Mouse (Mus musculus) lung, embryonic 15.5 days (tissue): ENCODE measurements around the gene Tmc4. TPM values are rescaled to one million over a fixed set of nuclear protein-coding genes. Genes with fewer than 3 reads are reported as not detected.

Experiments used
- ATAC-seq: fragments of 200-750 bp; cut with Nextera tagmentation; 2 replicates; pipeline ENCODE4 v1.8.0; 2017; ENCODE audit warnings: moderate number of reproducible peaks, borderline replicate concordance; ENCODE audit not compliant: low FRiP score, low TSS enrichment; ENCODE audit errors: extremely low read depth
- H3K27ac ChIP-seq: fragments of 300-500 bp; sonication (generic); 2 replicates; pipeline ENCODE4 v1.5.1; 2015; ENCODE audit warnings: moderate library complexity, mild to moderate bottlenecking, inconsistent platforms
- H3K27me3 ChIP-seq: fragments of 300-500 bp; sonication (generic); 2 replicates; pipeline ENCODE4 v1.6.1; 2015; ENCODE audit warnings: inconsistent platforms
- H3K36me3 ChIP-seq: fragments of 300-500 bp; sonication (generic); 2 replicates; pipeline ENCODE4 v1.6.1; 2015; ENCODE audit warnings: inconsistent platforms
- H3K4me1 ChIP-seq: fragments of 300-500 bp; sonication (generic); 2 replicates; pipeline ENCODE4 v1.6.1; 2015; ENCODE audit warnings: inconsistent platforms
- H3K4me2 ChIP-seq: fragments of 300-500 bp; sonication (generic); 2 replicates; pipeline ENCODE4 v1.6.1; 2015; ENCODE audit warnings: inconsistent platforms, mild to moderate bottlenecking, moderate library complexity
- H3K4me3 ChIP-seq: fragments of 300-500 bp; sonication (generic); 2 replicates; pipeline ENCODE4 v1.5.1; 2015; ENCODE audit warnings: mild to moderate bottlenecking, inconsistent platforms
- H3K9ac ChIP-seq: fragments of 300-500 bp; sonication (generic); 2 replicates; pipeline ENCODE4 v1.6.1; 2015; ENCODE audit warnings: inconsistent platforms
- H3K9me3 ChIP-seq: fragments of 300-500 bp; sonication (generic); 2 replicates; pipeline ENCODE4 v1.6.1; 2016; ENCODE audit warnings: inconsistent platforms
- WGBS: fragments of 180-500 bp; shearing (Covaris S2); methylation state at CpG from one replicate; pipeline ENCODE4 v1.1.7; 2015; 5-methylcytosine and 5-hydroxymethylcytosine counted together
- polyA plus RNA-seq: library from polyadenylated mRNA; unstranded; fragments of >200 nt; fragmentation: Nextera tagmentation; extraction: Ambion mirVana; gene quantifications from 2 replicates; pipeline ENCODE4 v1.2.1, GENCODE M21; 2015

The Tmc4 gene
- polyA plus RNA-seq, 1 experiment from 2014 or later, result 25.5 TPM

- peak overlapping the region; percentile 83 for H3K4me2 ChIP-seq
- H3K9ac ChIP-seq, result peak overlapping the region; percentile 88
- peak overlapping the region; percentile 99; the same call in 1 of the 2 replicates for H3K27ac ChIP-seq
- H3K9me3 ChIP-seq, result no peaks in the 10 kb centered on the region
- no peak for ATAC-seq
- WGBS, result 17% methylated on average over 3 of the region's 3 CpGs
- peak overlapping the region; percentile 74 for H3K4me3 ChIP-seq
- H3K36me3 ChIP-seq, result peaks cover 13% of the 10 kb centered on the region
- peaks cover 22% of the 10 kb centered on the region for H3K4me1 ChIP-seq
- no peaks in the 10 kb centered on the region for H3K27me3 ChIP-seq
Observed at GRCm38 (mm10) chr7:3691919-3692318, 14.6 kb upstream of the Tmc4 start.

DNA sequence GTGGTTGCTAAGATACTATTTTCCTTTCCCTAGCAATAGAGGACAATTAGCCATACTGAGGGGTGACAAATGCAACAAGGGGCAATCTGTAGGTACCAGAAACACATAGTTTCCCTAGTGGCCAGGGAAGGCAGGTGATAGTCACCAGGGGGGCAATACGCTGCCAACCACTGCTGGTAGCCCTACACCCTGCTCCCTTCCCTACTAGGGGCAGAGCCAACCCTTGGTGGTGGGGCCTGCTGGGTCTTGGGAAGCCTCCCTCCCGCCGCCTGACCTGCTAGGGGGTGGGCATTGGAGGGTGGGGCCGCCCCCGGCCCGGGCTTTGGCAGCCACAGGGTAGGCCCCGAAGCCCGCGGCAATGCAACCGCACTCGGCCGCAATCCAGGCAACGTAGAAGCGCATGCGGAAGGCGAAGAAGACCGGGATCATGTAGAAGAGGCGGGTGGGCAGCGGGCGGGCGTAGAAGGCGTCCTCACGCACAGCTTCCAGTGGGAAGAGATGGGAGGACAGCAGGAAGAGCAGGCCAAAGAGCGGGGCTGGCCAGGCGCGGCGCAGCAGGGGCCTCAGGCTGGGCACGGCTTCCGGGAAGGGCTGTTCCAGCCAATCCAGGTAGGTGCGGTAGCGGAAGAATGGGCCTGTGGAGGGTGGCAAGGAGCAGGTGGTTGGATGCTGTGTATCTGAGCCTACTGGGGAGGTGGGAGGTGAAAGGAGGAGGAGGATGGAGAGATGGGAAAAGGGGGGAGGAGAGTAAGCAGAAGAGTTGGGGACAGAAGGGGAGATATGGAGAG is 8.2 kb upstream of the Tmc4 start:
- 80% methylated on average over 31 of the region's 31 CpGs for WGBS
- peaks cover 25% of the 10 kb centered on the region for H3K36me3 ChIP-seq
- no peaks in the 10 kb centered on the region for H3K4me1 ChIP-seq
- H3K4me3 ChIP-seq, result no peak overlapping the region
- no peak overlapping the region for H3K9ac ChIP-seq
- no peak for ATAC-seq
- no peak overlapping the region for H3K27ac ChIP-seq
- no peaks in the 10 kb centered on the region for H3K9me3 ChIP-seq
- H3K27me3 ChIP-seq, result no peaks in the 10 kb centered on the region
- no peak overlapping the region for H3K4me2 ChIP-seq

DNA sequence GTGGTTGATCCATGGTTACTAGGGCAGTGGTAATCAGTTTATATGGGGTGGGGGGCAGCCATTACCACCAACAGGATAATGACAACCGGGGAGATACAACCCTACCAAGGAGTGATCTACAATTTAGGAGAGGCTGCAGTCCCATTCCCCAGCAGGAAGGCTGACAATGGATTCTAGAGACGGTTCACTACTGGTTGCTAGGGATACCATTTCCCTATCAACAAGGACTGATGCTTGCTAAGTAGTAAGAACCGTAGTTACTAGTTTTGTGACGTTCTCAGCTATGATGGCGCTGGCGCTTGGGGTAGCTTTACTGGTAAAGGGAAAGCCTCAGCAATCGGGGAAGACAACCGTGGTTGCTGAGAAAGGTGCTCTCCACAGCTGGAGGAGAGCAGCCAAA is 7.3 kb upstream of the Tmc4 start:
- WGBS, result 87% methylated on average over 8 of the region's 8 CpGs
- Histone ChIP-seq H3K4me1 (no peaks in the 10 kb centered on the region), H3K4me3 (no peak overlapping the region), H3K9me3 (no peaks in the 10 kb centered on the region), H3K27ac (no peak overlapping the region), H3K36me3 (peaks cover 28% of the 10 kb centered on the region), H3K27me3 (no peaks in the 10 kb centered on the region), H3K9ac (no peak overlapping the region), H3K4me2 (no peak overlapping the region)
- no peak for ATAC-seq

DNA sequence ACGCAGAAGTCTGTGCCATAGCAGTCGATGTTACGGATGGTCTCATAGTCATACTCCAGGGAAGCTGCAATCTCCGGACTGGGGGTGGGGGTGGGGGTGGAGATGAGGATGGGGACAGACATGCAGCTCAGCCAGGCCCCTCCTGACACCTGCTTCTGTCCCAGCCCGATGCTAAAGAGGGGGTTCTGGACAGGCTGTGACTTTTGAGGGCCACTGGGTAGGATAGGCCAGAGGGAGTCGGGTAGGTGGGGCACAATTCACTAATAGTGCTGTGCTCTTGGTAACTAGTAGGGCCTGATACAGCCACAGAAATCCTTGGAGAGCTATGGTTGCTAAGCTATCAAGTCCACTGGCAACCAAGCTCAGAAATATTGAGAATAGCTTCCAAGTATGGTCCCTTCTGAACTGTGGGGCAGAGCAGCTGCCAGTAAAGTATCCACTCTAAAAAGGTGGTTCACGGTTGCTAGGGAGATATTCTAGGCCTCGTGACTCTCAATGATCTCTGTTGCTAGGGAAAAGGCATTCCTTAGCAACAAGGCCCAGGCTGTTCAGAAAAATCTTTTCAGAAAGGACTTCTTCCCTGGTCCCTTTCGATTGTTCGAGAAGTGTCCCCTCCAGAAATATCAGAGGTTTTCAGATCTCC is 6.7 kb upstream of the Tmc4 start:
- 72% methylated on average over 10 of the region's 10 CpGs for WGBS
- Histone ChIP-seq H3K4me3 (no peak overlapping the region), H3K36me3 (peaks cover 28% of the 10 kb centered on the region), H3K9me3 (no peaks in the 10 kb centered on the region), H3K27ac (no peak overlapping the region), H3K4me1 (no peaks in the 10 kb centered on the region), H3K4me2 (no peak overlapping the region), H3K27me3 (no peaks in the 10 kb centered on the region), H3K9ac (no peak overlapping the region)
- ATAC-seq, result no peak

- peak overlapping the region; percentile 43 for H3K4me2 ChIP-seq
- peak overlapping the region; percentile 30 for H3K4me3 ChIP-seq
Observed at GRCm38 (mm10) chr7:3676371-3676770, 982 bp downstream of the Tmc4 start.

DNA sequence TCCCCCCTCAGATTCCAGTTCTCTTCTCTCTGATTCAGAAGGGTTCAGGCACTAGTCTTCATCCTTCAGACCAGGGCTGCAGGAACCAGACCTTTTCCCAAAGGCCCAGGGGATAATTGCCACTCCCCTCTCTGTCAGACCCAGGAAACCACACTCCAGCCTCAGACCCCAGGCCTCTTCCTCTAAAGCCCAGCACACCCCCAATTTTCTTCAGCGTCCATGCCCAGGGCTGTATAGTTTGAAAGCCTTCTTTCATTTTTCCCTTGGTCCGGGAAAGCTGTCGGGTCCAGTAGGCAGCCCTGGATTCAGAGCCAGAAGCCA is 2.2 kb downstream of the Tmc4 start:
- H3K27me3 ChIP-seq, result no peaks in the 10 kb centered on the region
- WGBS, result 76% methylated on average over 3 of the region's 3 CpGs
- no peak overlapping the region for H3K4me2 ChIP-seq
- no peak overlapping the region for H3K4me3 ChIP-seq
- ATAC-seq, result no peak
- H3K9ac ChIP-seq, result no peak overlapping the region
- 0 out of 2 replicates have a peak, but pooled peaks cover 1% of the 10 kb centered on the region for H3K36me3 ChIP-seq
- H3K27ac ChIP-seq, result no peak overlapping the region
- H3K4me1 ChIP-seq, result no peaks in the 10 kb centered on the region
- no peaks in the 10 kb centered on the region for H3K9me3 ChIP-seq

More at GRCm38 (mm10) chr7:3676371-3676770, 982 bp downstream of the Tmc4 start:
- Histone ChIP-seq H3K27me3 (no peaks in the 10 kb centered on the region), H3K27ac (no peak overlapping the region), H3K36me3 (0 out of 2 replicates have a peak, but pooled peaks cover 3% of the 10 kb centered on the region), H3K4me1 (no peaks in the 10 kb centered on the region), H3K9me3 (no peaks in the 10 kb centered on the region), H3K9ac (0 out of 2 replicates have a peak overlapping the region, but pooled peaks have one; percentile 16)
- WGBS, result 85% methylated on average over 12 of the region's 12 CpGs
- ATAC-seq, result no peak

DNA sequence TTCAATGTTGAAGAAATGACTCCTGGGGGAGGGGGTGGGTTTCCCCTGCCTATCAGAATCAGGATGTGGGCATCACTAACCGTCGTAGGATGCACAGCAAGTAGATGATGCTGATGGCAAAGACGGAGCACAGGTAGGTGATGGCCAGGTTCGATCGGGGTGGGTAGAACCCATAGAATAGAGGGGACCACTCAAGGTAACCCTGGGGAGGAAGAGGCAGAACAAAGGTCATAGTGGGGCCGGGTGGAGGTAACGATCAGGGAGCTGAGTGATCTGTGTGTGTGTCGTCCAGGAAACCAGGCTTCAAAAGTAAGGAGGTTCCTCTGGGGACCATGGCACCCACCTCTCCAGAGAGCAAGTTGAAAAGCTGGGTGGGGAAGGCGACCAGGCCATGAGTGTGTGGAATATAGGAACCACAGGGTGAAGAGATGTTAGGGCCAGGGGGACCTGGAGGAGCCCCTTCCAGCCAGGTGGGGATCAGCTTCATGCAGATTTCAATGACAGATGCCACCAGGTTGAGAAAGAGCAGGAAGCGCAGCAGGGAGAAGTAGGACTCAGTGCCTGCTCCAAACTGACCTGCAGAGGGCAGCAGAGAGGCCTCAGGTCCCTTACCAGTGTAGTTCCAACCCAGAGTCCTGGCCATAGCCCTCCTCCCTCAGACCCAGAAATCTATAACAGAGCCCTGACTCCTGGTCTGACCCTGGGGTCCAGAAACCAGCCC is 2.7 kb downstream of the Tmc4 start:
- H3K27ac ChIP-seq, result no peak overlapping the region
- H3K9me3 ChIP-seq, result no peaks in the 10 kb centered on the region
- no peaks in the 10 kb centered on the region for H3K4me1 ChIP-seq
- H3K27me3 ChIP-seq, result no peaks in the 10 kb centered on the region
- H3K4me3 ChIP-seq, result no peak overlapping the region
- no peaks in the 10 kb centered on the region for H3K36me3 ChIP-seq
- peak; percentile 81 for ATAC-seq
- no peak overlapping the region for H3K4me2 ChIP-seq
- no peak overlapping the region for H3K9ac ChIP-seq
- 67% methylated on average over 10 of the region's 10 CpGs for WGBS

- Histone ChIP-seq H3K27ac (peak overlapping the region; percentile 45; the same call in 1 of the 2 replicates), H3K27me3 (no peaks in the 10 kb centered on the region), H3K9ac (peak overlapping the region; percentile 27; the same call in 1 of the 2 replicates), H3K9me3 (no peaks in the 10 kb centered on the region), H3K4me3 (0 out of 2 replicates have a peak overlapping the region, but pooled peaks have one; percentile 16), H3K36me3 (peaks cover 13% of the 10 kb centered on the region), H3K4me1 (peaks cover 35% of the 10 kb centered on the region), H3K4me2 (peak overlapping the region; percentile 30)
- no peak for ATAC-seq
- WGBS, result 13% methylated on average over 14 of the region's 14 CpGs
Observed at GRCm38 (mm10) chr7:3666921-3667391, 10.4 kb downstream of the Tmc4 start.

GRCm38 (mm10) chr7:3665215-3666114 is 11.9 kb downstream of the Tmc4 start, which contains the start of gene Leng1:
Gene Leng1 (minus strand): TSS chr7:3665840.
- WGBS, result 2% methylated on average over 45 of the region's 45 CpGs
- no peaks in the 10 kb centered on the region for H3K27me3 ChIP-seq
- peak; percentile 98 for ATAC-seq
- peak within 1 kb of the TSS; percentile 55 for H3K4me3 ChIP-seq
- H3K9ac ChIP-seq, result peak within 1 kb of the TSS; percentile 65
- peaks cover 27% of the 10 kb centered on the region for H3K36me3 ChIP-seq
- H3K4me2 ChIP-seq, result peak within 1 kb of the TSS; percentile 69
- peaks cover 35% of the 10 kb centered on the region for H3K4me1 ChIP-seq
- no peaks in the 10 kb centered on the region for H3K9me3 ChIP-seq
- H3K27ac ChIP-seq, result peak within 1 kb of the TSS; percentile 91

GRCm38 (mm10) chr7:3664524-3665214 is 12.7 kb downstream of the Tmc4 start:
- peak overlapping the region; percentile 72 for H3K27ac ChIP-seq
- H3K9ac ChIP-seq, result peak overlapping the region; percentile 65
- H3K27me3 ChIP-seq, result no peaks in the 10 kb centered on the region
- peaks cover 35% of the 10 kb centered on the region for H3K4me1 ChIP-seq
- H3K4me2 ChIP-seq, result peak overlapping the region; percentile 69
- no peaks in the 10 kb centered on the region for H3K9me3 ChIP-seq
- peaks cover 35% of the 10 kb centered on the region for H3K36me3 ChIP-seq
- peak; percentile 12; the same call in 1 of the 2 replicates for ATAC-seq
- peak overlapping the region; percentile 55 for H3K4me3 ChIP-seq
- WGBS, result 26% methylated on average over 15 of the region's 15 CpGs
